21 mouse cellular contexts compared by ENCODE assay signal in genomic region chr1:44618751-44619150, GRCm38 (mm10).
A peak's percentile ranks its signal among the peaks of the same experiment; 100 is the strongest.
DNase-seq lines count a peak whose midpoint lies in the region; ATAC-seq lines count a peak whose summit lies in the region.
"Had no signal": no experiment of that assay in that cellular context is flagged by ENCODE, and none has a peak within 500 bp of the region (broad histone marks: within the 10 kb centered on the region; RNA-seq: fewer than 3 reads in every experiment).

No protein-coding gene starts in this region.

- no peak overlapping the region for H3K4me3 ChIP-seq in limb, embryonic 11.5 days (ENCODE audit: low read depth, low read length)
- H3K4me3 ChIP-seq: forebrain, embryonic 12.5 days; gastrocnemius, adult 2 months; heart, embryonic 12.5 days; hindbrain, embryonic 15.5 days had no signal

- peaks cover 7% of the 10 kb centered on the region; the same call in 1 of the 2 replicates for H3K4me1 ChIP-seq in limb, embryonic 11.5 days (ENCODE audit: control insufficient read depth, insufficient read depth, low read length)
- H3K4me1 ChIP-seq: forebrain, embryonic 12.5 days; heart, embryonic 12.5 days; hindbrain, embryonic 15.5 days had no signal

- peak; percentile 62; the same call in 1 of the 2 replicates for ATAC-seq in limb, embryonic 11.5 days (ENCODE audit: insufficient number of reproducible peaks, low FRiP score, low TSS enrichment, low read depth)
- ATAC-seq: CD4-positive, CD25-positive, alpha-beta regulatory T cell, adult 4 months; forebrain, embryonic 16.5 days had no signal

- H3K9ac ChIP-seq in limb, embryonic 11.5 days (ENCODE audit: low read length) = no peak overlapping the region
- H3K9ac ChIP-seq: forebrain, embryonic 12.5 days; heart, embryonic 12.5 days; hindbrain, embryonic 15.5 days had no signal

- no peak overlapping the region for H3K27ac ChIP-seq in limb, embryonic 11.5 days (replicated peaks; ENCODE audit: low read depth, low read length)
- H3K27ac ChIP-seq: forebrain, embryonic 12.5 days; gastrocnemius, adult 2 months; hindbrain, embryonic 15.5 days had no signal

- H3K9me3 ChIP-seq in limb, embryonic 11.5 days (ENCODE audit: control insufficient read depth, low read length) = no peaks in the 10 kb centered on the region
- H3K9me3 ChIP-seq: forebrain, embryonic 12.5 days; G1E; heart, embryonic 12.5 days; hindbrain, embryonic 15.5 days had no signal

- no peak overlapping the region for H3K4me2 ChIP-seq in limb, embryonic 11.5 days (ENCODE audit: low read depth, severe bottlenecking)
- H3K4me2 ChIP-seq: forebrain, embryonic 12.5 days; heart, embryonic 12.5 days; hindbrain, embryonic 15.5 days had no signal

- H3K36me3 ChIP-seq in limb, embryonic 11.5 days (ENCODE audit: control insufficient read depth, insufficient read depth, low read length) = no peaks in the 10 kb centered on the region
- H3K36me3 ChIP-seq: forebrain, embryonic 12.5 days; G1E; heart, embryonic 12.5 days; hindbrain, embryonic 15.5 days had no signal

- DNase-seq in embryo, embryonic 10.5 days (ENCODE audit: low spot score) = peak; percentile 35
- no peak for DNase-seq in embryo, embryonic 9.5 days (ENCODE audit: extremely low spot score)
- peak; percentile 16 for DNase-seq in retina, embryonic 14.5 days (ENCODE audit: low spot score)
- no peak for DNase-seq in retina, postnatal 1 day
- no peak for DNase-seq in limb, embryonic 11.5 days (ENCODE audit: low spot score)
- no peak for DNase-seq in urinary bladder, postnatal 36 days (ENCODE audit: low spot score in 2 of 2)
- DNase-seq in frontal cortex, postnatal 25 days (ENCODE audit: low spot score in 2 of 2) = no peak
- DNase-seq in adrenal gland, postnatal 36 days = no peak
- DNase-seq: adrenal gland, postnatal 14 days; B cell, adult 2 months; cerebellum, adult 18-20 months; cerebellum, adult 9-11 months; cerebellum, postnatal 36 days; gastrocnemius, adult 2 months; gastrocnemius, postnatal 25 days had no signal

- WGBS in limb, embryonic 11.5 days = 29% methylated on average over 2 of the region's 2 CpGs

- no peaks in the 10 kb centered on the region for H3K27me3 ChIP-seq in limb, embryonic 11.5 days (ENCODE audit: control insufficient read depth, insufficient read depth, low read length)
- H3K27me3 ChIP-seq: forebrain, embryonic 12.5 days; heart, embryonic 12.5 days; hindbrain, embryonic 15.5 days had no signal

Comparison
In these comparisons a context has a peak if more than half of its experiments do, and no peak if none do; other contexts are left out.
1. DNase-seq: peak in embryo, embryonic 10.5 days (single experiment) and retina, embryonic 14.5 days (single experiment); none in embryo, embryonic 9.5 days (single experiment), retina, postnatal 1 day (single experiment), limb, embryonic 11.5 days (single experiment), urinary bladder, postnatal 36 days (0 of 2), frontal cortex, postnatal 25 days (0 of 2) and adrenal gland, postnatal 36 days (0 of 2).